Mouse (Mus musculus) heart, postnatal 0 days (tissue): ENCODE results near the gene Bcl11a. TPM values are rescaled to one million over a fixed set of nuclear protein-coding genes. Genes with fewer than 3 reads are reported as not detected.

Experiments
- ATAC-seq: fragments of 200-750 bp; cut with Nextera tagmentation; 2 replicates; pipeline ENCODE4 v1.8.0; 2017; ENCODE audit warnings: low read depth, moderate number of reproducible peaks, moderate library complexity; ENCODE audit not compliant: insufficient read depth
- DNase-seq: peaks from one replicate; pipeline ENCODE4 v3.0.0-alpha.2; 2016; ENCODE audit warnings: low spot score
- H3K27ac ChIP-seq: fragments of 300-500 bp; sonication (generic); 2 replicates; pipeline ENCODE4 v1.5.1; 2014; ENCODE audit warnings: low read depth, mild to moderate bottlenecking
- H3K27me3 ChIP-seq: fragments of 300-500 bp; sonication (generic); 2 replicates; pipeline ENCODE4 v1.6.1; 2014; ENCODE audit warnings: low read length, mixed read lengths; ENCODE audit not compliant: control insufficient read depth, insufficient read depth
- H3K36me3 ChIP-seq: fragments of 300-500 bp; sonication (generic); replicated peaks from 2 replicates; pipeline ENCODE4 v1.6.1; 2014; ENCODE audit warnings: low read length, mixed read lengths; ENCODE audit not compliant: control insufficient read depth, insufficient read depth
- H3K4me1 ChIP-seq: fragments of 300-500 bp; sonication (generic); 2 replicates; pipeline ENCODE4 v1.6.1; 2014; ENCODE audit warnings: antibody characterized with exemption; ENCODE audit not compliant: control insufficient read depth, insufficient read depth
- H3K4me2 ChIP-seq: fragments of 300-500 bp; sonication (generic); 2 replicates; pipeline ENCODE4 v1.6.1; 2014; ENCODE audit warnings: low read depth, mild to moderate bottlenecking, low read length, moderate library complexity
- H3K4me3 ChIP-seq: fragments of 300-500 bp; sonication (generic); 2 replicates; pipeline ENCODE4 v1.5.1; 2014; ENCODE audit warnings: low read depth, low read length
- H3K9ac ChIP-seq: fragments of 300-500 bp; sonication (generic); replicated peaks from 2 replicates; pipeline ENCODE4 v1.6.1; 2014; ENCODE audit warnings: low read depth, low read length, mixed read lengths
- H3K9me3 ChIP-seq: fragments of 300-500 bp; sonication (generic); replicated peaks from 2 replicates; pipeline ENCODE4 v1.6.1; 2016; ENCODE audit warnings: low read length; ENCODE audit not compliant: control insufficient read depth
- CTCF ChIP-seq: IDR thresholded peaks from 2 replicates; pipeline ENCODE4 v1.5.1; 2016; ENCODE audit warnings: antibody characterized with exemption, control low read depth, low read depth
- EP300 ChIP-seq: IDR thresholded peaks from 2 replicates; pipeline ENCODE4 v1.6.1; 2016; ENCODE audit warnings: antibody characterized with exemption, low read depth
- WGBS: fragments of 180-500 bp; shearing (Covaris S2); extraction: QIAGEN DNeasy Blood & Tissue Kit; methylation state at CpG from one replicate; pipeline ENCODE4 v1.1.7; 2014; 5-methylcytosine and 5-hydroxymethylcytosine counted together
- polyA plus RNA-seq: library from polyadenylated mRNA; unstranded; fragments of >200 nt; fragmentation: Nextera tagmentation; extraction: Ambion mirVana; gene quantifications from 2 replicates; pipeline ENCODE4 v1.2.1, GENCODE M21; 2015
- total RNA-seq: library from RNA; depleted of rRNA; stranded (reverse); fragments of >200 nt; gene quantifications from 2 replicates; pipeline ENCODE4 v1.2.3, GENCODE M21; 2014; ENCODE audit warnings: low replicate concordance

The Bcl11a gene
- total and polyA plus RNA-seq, 2 experiments from 2014 or later = 7.1 to 8.2 TPM

DNA sequence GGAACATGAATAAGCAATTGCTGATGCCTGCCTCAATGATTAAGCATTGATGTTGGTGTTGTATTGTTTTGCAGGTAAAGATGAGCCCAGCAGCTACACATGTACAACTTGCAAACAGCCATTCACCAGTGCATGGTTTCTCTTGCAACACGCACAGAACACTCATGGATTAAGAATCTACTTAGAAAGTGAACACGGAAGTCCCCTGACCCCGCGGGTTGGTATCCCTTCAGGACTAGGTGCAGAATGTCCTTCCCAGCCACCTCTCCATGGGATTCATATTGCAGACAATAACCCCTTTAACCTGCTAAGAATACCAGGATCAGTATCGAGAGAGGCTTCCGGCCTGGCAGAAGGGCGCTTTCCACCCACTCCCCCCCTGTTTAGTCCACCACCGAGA, 85.2 kb downstream of the Bcl11a start:
- no peak for ATAC-seq
- peaks cover 16% of the 10 kb centered on the region for H3K36me3 ChIP-seq
- peaks cover 5% of the 10 kb centered on the region; the same call in 1 of the 2 replicates for H3K4me1 ChIP-seq
- no peak overlapping the region for H3K9ac ChIP-seq
- WGBS = 95% methylated on average over 8 of the region's 8 CpGs
- H3K9me3 ChIP-seq = no peaks in the 10 kb centered on the region
- H3K4me2 ChIP-seq = no peak overlapping the region
- no peak for DNase-seq
- no peak overlapping the region for H3K4me3 ChIP-seq
- no peak overlapping the region for H3K27ac ChIP-seq
- TF ChIP-seq EP300 (no peak), CTCF (no peak)
- H3K27me3 ChIP-seq = no peaks in the 10 kb centered on the region

DNA sequence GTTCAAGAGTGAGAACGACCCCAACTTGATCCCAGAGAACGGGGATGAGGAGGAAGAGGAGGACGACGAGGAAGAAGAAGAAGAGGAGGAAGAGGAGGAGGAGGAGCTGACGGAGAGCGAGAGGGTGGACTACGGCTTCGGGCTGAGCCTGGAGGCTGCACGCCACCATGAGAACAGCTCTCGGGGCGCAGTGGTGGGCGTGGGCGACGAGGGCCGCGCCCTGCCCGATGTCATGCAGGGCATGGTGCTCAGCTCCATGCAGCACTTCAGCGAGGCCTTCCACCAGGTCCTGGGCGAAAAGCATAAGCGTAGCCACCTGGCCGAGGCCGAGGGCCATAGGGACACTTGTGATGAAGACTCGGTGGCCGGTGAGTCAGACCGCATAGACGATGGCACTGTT, 86.2 kb downstream of the Bcl11a start:
- ATAC-seq = no peak

DNA sequence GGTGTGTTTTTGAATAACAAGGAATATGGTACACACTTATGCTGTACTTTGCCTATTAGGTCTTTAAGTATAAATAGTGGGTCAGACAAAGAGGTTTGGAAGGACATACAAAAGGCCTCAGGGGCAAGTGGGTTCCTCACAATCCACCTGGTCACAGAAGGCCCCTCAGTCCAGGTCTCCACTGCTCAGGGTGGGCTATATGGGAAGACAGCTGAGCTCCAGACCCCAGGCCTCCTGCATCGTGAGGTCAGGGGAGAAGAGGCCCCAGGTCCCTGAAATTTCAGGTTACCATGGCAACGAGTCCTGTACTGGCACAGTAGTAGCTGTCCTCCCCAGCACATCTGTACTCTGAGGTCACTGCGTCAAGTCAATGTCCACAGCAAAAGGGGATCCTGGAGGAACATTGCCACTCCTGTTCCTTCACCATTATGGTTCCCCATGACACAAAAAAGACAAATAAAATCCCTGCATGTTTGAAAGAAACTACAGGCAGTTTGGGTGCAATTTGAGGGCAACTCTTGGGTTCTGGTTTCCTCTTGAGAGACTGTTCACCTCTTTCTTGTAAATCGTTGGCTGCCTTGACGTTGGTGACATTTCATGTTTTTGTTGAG, 93.9 kb downstream of the Bcl11a start:
- H3K36me3 ChIP-seq = no peaks in the 10 kb centered on the region
- no peak overlapping the region for H3K27ac ChIP-seq
- peaks cover 4% of the 10 kb centered on the region; the same call in 1 of the 2 replicates for H3K4me1 ChIP-seq
- H3K4me3 ChIP-seq = no peak overlapping the region
- WGBS = 84% methylated on average over 5 of the region's 5 CpGs
- H3K9ac ChIP-seq = no peak overlapping the region
- no peaks in the 10 kb centered on the region for H3K27me3 ChIP-seq
- no peaks in the 10 kb centered on the region for H3K9me3 ChIP-seq
- DNase-seq (no peak), ATAC-seq (no peak)
- TF ChIP-seq EP300 = no peak
- TF ChIP-seq CTCF = no peak
- H3K4me2 ChIP-seq = no peak overlapping the region

More for the DNA sequence above, 86.2 kb downstream of the Bcl11a start:
- Histone ChIP-seq H3K4me1 (peaks cover 5% of the 10 kb centered on the region; the same call in 1 of the 2 replicates), H3K9me3 (no peaks in the 10 kb centered on the region), H3K36me3 (peaks cover 16% of the 10 kb centered on the region), H3K4me2 (no peak overlapping the region), H3K27ac (no peak overlapping the region), H3K4me3 (no peak overlapping the region), H3K9ac (no peak overlapping the region), H3K27me3 (no peaks in the 10 kb centered on the region)
- no peak for DNase-seq
- no peak for TF ChIP-seq CTCF
- no peak for TF ChIP-seq EP300
- WGBS = 94% methylated on average over 23 of the region's 26 CpGs

DNA sequence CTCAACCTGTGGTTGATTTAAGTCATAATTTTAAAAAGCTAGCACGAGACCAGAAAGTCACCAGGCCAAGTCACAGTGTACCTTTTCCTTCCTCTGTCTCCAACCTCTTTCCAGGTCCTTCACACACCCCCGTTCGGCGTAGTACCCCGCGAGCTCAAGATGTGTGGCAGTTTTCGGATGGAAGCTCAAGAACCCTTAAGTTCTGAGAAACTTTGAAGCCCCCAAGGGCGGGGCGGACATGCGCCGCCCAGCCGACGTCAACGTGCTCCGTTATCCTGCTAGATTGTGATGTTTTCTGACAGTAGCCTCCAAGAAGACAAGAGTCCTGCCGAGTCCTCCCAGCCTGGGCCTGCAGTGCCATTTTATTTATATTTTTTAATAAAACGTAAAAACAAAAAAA, 94.7 kb downstream of the Bcl11a start:
- H3K4me3 ChIP-seq = no peak overlapping the region
- TF ChIP-seq EP300 (no peak), CTCF (no peak)
- DNase-seq = no peak

DNA sequence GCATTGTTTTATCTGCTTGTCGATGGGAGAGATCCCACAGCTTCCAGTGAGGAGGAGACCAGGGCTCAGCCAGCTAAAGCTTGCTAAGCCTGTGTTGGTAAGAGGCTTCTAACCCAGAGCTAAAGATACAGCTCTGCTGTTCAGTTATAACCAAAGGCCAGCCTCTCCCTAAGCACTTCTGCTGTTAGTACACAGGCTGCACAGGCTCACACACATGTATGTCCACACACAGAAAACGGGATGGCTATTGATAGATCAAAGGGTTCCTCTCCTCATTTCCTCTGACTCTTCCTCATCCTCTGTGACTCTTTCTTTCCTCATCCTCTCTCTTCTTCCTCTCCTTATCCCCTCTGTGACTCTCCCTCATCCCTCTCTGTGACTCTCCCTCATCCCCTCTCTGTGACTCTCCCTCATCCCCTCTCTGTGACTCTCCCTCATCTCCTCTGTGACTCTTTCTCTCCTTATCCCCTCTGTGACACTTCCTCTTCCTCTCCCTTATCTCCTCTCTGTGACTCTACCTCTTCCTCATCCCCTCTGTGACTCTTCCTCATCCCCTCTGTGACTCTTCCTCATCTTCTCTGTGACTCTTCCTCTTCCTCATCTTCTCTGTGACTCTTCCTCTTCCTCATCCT, 96.4 kb downstream of the Bcl11a start:
- H3K9ac ChIP-seq = no peak overlapping the region
- H3K27me3 ChIP-seq = no peaks in the 10 kb centered on the region
- H3K4me1 ChIP-seq = peaks cover 4% of the 10 kb centered on the region; the same call in 1 of the 2 replicates
- ATAC-seq (no peak), DNase-seq (no peak)
- no peaks in the 10 kb centered on the region for H3K36me3 ChIP-seq
- WGBS = 62% methylated on average over 2 of the region's 2 CpGs
- H3K9me3 ChIP-seq = no peaks in the 10 kb centered on the region
- TF ChIP-seq CTCF (no peak), EP300 (no peak)
- H3K27ac ChIP-seq = no peak overlapping the region
- H3K4me3 ChIP-seq = no peak overlapping the region
- H3K4me2 ChIP-seq = no peak overlapping the region

More for the DNA sequence above, 94.7 kb downstream of the Bcl11a start:
- peaks cover 4% of the 10 kb centered on the region; the same call in 1 of the 2 replicates for H3K4me1 ChIP-seq
- no peaks in the 10 kb centered on the region for H3K9me3 ChIP-seq
- no peak overlapping the region for H3K4me2 ChIP-seq
- H3K27ac ChIP-seq = no peak overlapping the region
- H3K36me3 ChIP-seq = no peaks in the 10 kb centered on the region
- H3K9ac ChIP-seq = no peak overlapping the region
- no peak for ATAC-seq
- no peaks in the 10 kb centered on the region for H3K27me3 ChIP-seq
- WGBS = 91% methylated on average over 17 of the region's 17 CpGs

DNA sequence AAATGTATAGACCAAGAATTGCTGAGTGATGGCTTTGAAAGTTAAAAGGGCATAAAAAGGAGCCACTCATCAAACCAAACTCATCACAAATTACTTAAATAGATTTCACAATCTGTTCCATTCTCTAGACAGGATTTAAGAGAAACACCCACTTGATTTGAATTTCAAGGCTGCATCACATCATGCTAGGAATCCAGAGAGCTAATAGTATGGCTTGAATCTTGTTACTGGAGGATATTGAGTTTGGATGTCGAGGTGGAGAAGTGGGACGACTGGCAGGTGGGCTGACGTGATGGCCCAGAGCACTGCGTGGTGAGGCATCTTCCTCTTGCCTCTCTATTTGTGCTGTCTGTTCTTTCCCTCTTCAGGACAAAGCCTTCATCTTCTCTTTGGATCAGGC, 99.6 kb downstream of the Bcl11a start:
- no peak for ATAC-seq
- 84% methylated on average over 4 of the region's 4 CpGs for WGBS
- no peaks in the 10 kb centered on the region for H3K27me3 ChIP-seq

More for the DNA sequence above, 99.6 kb downstream of the Bcl11a start:
- TF ChIP-seq CTCF (no peak), EP300 (no peak)
- Histone ChIP-seq H3K4me2 (no peak overlapping the region), H3K9me3 (no peaks in the 10 kb centered on the region), H3K4me3 (no peak overlapping the region), H3K36me3 (no peaks in the 10 kb centered on the region), H3K4me1 (peaks cover 4% of the 10 kb centered on the region; the same call in 1 of the 2 replicates), H3K27ac (no peak overlapping the region), H3K9ac (no peak overlapping the region)
- DNase-seq = no peak
